Mouse (Mus musculus) adrenal gland, postnatal 4 days (tissue): ENCODE data around the gene Pla2g12b. TPM values are rescaled to one million over a fixed set of nuclear protein-coding genes. Genes with fewer than 3 reads are reported as not detected.

Experiments used
- DNase-seq, 2 experiments: peaks; one replicate each; pipeline ENCODE4 v3.0.0; 2021 to 2022; ENCODE audit warnings: low spot score in 2 of 2, mixed read lengths in 2 of 2
- total RNA-seq, 2 experiments: library from RNA; stranded (reverse); gene quantifications; 2 replicates each; pipeline ENCODE4 v1.2.3; 2021

Pla2g12b gene
- total RNA-seq, 2 experiments from 2014 or later: 6.6 TPM; not detected in 1

DNA sequence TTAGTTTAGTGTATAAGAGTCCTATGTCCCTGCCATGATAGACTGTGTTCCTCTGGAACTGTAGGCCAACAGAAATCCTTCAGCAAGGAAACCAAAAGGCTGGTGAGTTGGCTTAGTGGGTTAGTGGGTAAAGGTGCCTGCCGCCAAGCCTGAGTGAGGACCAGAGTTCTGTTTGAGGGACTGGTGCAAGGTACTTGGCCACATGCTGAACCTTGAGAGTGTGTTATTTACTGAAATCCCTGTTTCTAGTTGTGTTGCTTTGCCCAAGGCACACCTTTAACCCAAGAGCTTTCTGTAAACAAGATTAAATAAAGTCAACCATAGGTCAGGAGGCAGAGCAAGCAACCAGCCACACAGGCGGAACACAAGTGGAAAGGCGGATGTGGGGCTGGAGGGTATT is 62.1 kb downstream of the Pla2g12b start:
- DNase-seq: no peak

- no peak for DNase-seq
Measured at GRCm38 (mm10) chr10:59466626-59467025, 63.2 kb downstream of the Pla2g12b start.

DNA sequence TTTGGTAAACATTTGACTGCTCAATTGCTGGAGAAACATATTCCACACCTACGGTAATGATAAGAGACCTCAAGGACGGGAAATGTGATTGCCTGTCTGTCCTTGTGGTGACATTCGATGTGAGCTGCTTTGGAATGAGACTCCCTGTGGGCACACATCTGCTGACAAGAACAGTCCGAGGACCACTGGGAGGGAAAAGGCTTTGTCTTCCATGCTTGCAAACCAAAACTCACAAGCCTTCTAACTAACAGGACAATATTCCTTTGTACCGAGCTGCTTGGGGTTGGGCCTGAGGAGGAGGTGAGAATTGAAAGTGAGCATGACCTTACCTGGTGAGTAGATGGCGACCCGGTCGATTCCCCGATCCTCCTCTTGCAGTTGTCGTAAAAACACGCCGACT is 63.8 kb downstream of the Pla2g12b start:
- no peak for DNase-seq

GRCm38 (mm10) chr10:59470451-59470850 is 67.0 kb downstream of the Pla2g12b start:
- no peak for DNase-seq

Other genes with a start within 250 kb of the Pla2g12b start
- 10 to 100 TPM; 63.2 to 64.6 TPM for gene Sept10, start 181.8 kb upstream of the Pla2g12b start, total RNA-seq
- 10 to 100 TPM; 22.6 to 23.2 TPM for gene Sowahc, start 181.7 kb upstream of the Pla2g12b start, total RNA-seq
- gene P4ha1, start 80.4 kb upstream of the Pla2g12b start, total RNA-seq: 10 to 100 TPM; 22.9 to 25.0 TPM
- 10 to 100 TPM; 74.6 to 87.8 TPM for gene Gm10273, start 8.0 kb upstream of the Pla2g12b start, total RNA-seq
- 1 to 10 TPM; 3.9 to 6.1 TPM for gene Oit3, start 38.1 kb downstream of the Pla2g12b start, total RNA-seq
- gene Gm10322, start 212.4 kb downstream of the Pla2g12b start, total RNA-seq: not detected
- gene Mcu, start 213.0 kb downstream of the Pla2g12b start, total RNA-seq: 10 to 100 TPM; 36.3 to 43.3 TPM